Mouse (Mus musculus) brain, embryonic 14.5 days (tissue): ENCODE data around the gene Sprr2a1.
"Not testable (repeated sequence)": the region's sequence is repeated elsewhere in the genome, so short reads cannot be mapped to it uniquely, and the experiment has no call there.

Experiments
- CTCF ChIP-seq: fragments of 200-500 bp; IDR thresholded peaks from 2 replicates; pipeline ENCODE4 v1.5.1; 2012; ENCODE audit warnings: inconsistent platforms, mild to moderate bottlenecking, moderate library complexity, borderline replicate concordance; ENCODE audit not compliant: insufficient read depth, insufficient read length; ENCODE audit errors: extremely low read depth
- POLR2A ChIP-seq: fragments of 200-500 bp; IDR thresholded peaks from 2 replicates; pipeline ENCODE4 v1.6.1; 2012; ENCODE audit warnings: mild to moderate bottlenecking, inconsistent platforms, borderline replicate concordance; ENCODE audit not compliant: poor library complexity, insufficient read depth, insufficient read length, severe bottlenecking; ENCODE audit errors: extremely low read depth

DNA sequence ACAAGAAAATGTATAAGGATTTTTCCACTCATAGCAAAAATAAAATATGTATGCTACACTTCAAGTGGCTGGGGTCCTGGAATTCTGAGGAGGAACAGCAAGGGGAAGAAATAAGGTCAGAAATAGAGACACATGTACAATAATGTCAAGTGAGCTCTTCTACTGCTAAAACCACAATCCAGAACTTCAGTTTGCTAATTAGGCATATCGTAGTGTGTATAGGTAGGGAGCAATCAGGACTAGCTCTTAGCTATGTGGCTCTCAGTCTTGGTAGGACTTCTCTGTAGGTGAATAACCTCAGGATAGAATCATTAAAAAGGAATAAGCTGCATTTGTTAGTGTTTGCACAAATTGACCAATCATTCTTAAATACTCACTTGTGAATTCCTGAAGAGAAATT is 23.6 kb downstream of the Sprr2a1 start:
- not testable (repeated sequence) for TF ChIP-seq POLR2A, CTCF
